Mouse (Mus musculus) heart, embryonic 10.5 days (tissue): Measurements from ENCODE around the gene Gpa33. TPM values are rescaled to one million over a fixed set of nuclear protein-coding genes. Genes with fewer than 3 reads are reported as not detected.

ENCODE experiments used
- DNase-seq: peaks from one replicate; pipeline ENCODE4 v3.0.0-alpha.2; 2017; ENCODE audit warnings: low spot score
- H3K27ac ChIP-seq: fragments of 300-500 bp; sonication (generic); 2 replicates; pipeline ENCODE4 v1.5.1; 2016; ENCODE audit warnings: mild to moderate bottlenecking
- H3K27me3 ChIP-seq: fragments of 300-500 bp; sonication (generic); 2 replicates; pipeline ENCODE4 v1.6.1; 2016; ENCODE audit warnings: mild to moderate bottlenecking; ENCODE audit not compliant: poor library complexity, insufficient read depth, severe bottlenecking
- H3K36me3 ChIP-seq: fragments of 300-500 bp; sonication (generic); 2 replicates; pipeline ENCODE4 v1.6.1; 2016; ENCODE audit warnings: mild to moderate bottlenecking, moderate library complexity
- H3K4me1 ChIP-seq: fragments of 300-500 bp; sonication (generic); 2 replicates; pipeline ENCODE4 v1.6.1; 2016; ENCODE audit warnings: mild to moderate bottlenecking
- H3K4me3 ChIP-seq: fragments of 300-500 bp; sonication (generic); 2 replicates; pipeline ENCODE4 v1.5.1; 2016; ENCODE audit warnings: mild to moderate bottlenecking, moderate library complexity
- H3K9me3 ChIP-seq: fragments of 300-500 bp; sonication (generic); 2 replicates; pipeline ENCODE4 v1.6.1; 2016; ENCODE audit warnings: mild to moderate bottlenecking, moderate library complexity
- WGBS: fragments of 180-500 bp; shearing (Covaris S2); methylation state at CpG from one replicate; pipeline ENCODE4 v1.1.7; 2016; 5-methylcytosine and 5-hydroxymethylcytosine counted together
- polyA plus RNA-seq: library from polyadenylated mRNA; unstranded; fragments of >200 nt; fragmentation: Nextera tagmentation; extraction: Ambion mirVana; gene quantifications from 2 replicates; pipeline ENCODE4 v1.2.1, GENCODE M21; 2016

Gene Gpa33
- polyA plus RNA-seq, 1 experiment from 2014 or later, result 0.15 TPM

- 78% methylated on average over 13 of the region's 13 CpGs for WGBS
- Histone ChIP-seq H3K27me3 (no peaks in the 10 kb centered on the region), H3K9me3 (no peaks in the 10 kb centered on the region), H3K36me3 (peaks cover 60% of the 10 kb centered on the region), H3K4me1 (peaks cover 6% of the 10 kb centered on the region; the same call in 1 of the 2 replicates), H3K4me3 (no peak overlapping the region), H3K27ac (no peak overlapping the region)
- DNase-seq, result no peak
Observed at GRCm38 (mm10) chr1:166117866-166118639, 12.0 kb upstream of the Gpa33 start.

GRCm38 (mm10) chr1:166122114-166122513, 7.9 kb upstream of the Gpa33 start:
- H3K4me3 ChIP-seq, result no peak overlapping the region
- H3K9me3 ChIP-seq, result no peaks in the 10 kb centered on the region
- no peaks in the 10 kb centered on the region for H3K27me3 ChIP-seq
- no peak overlapping the region for H3K27ac ChIP-seq
- DNase-seq, result no peak
- 70% methylated on average over 7 of the region's 7 CpGs for WGBS
- H3K36me3 ChIP-seq, result peaks cover 64% of the 10 kb centered on the region
- H3K4me1 ChIP-seq, result peaks cover 29% of the 10 kb centered on the region

GRCm38 (mm10) chr1:166123045-166123444, 7.0 kb upstream of the Gpa33 start:
- Histone ChIP-seq H3K9me3 (no peaks in the 10 kb centered on the region), H3K36me3 (peaks cover 54% of the 10 kb centered on the region), H3K4me3 (no peak overlapping the region), H3K27me3 (no peaks in the 10 kb centered on the region), H3K4me1 (peaks cover 38% of the 10 kb centered on the region), H3K27ac (no peak overlapping the region)
- 94% methylated on average over 1 of the region's 1 CpGs for WGBS
- no peak for DNase-seq

- H3K9me3 ChIP-seq, result no peaks in the 10 kb centered on the region
- peaks cover 45% of the 10 kb centered on the region for H3K4me1 ChIP-seq
- WGBS, result 90% methylated on average over 8 of the region's 8 CpGs
- no peaks in the 10 kb centered on the region for H3K27me3 ChIP-seq
- no peak for DNase-seq
- no peak overlapping the region for H3K4me3 ChIP-seq
- peaks cover 47% of the 10 kb centered on the region for H3K36me3 ChIP-seq
- H3K27ac ChIP-seq, result no peak overlapping the region
Observed at GRCm38 (mm10) chr1:166123751-166124150, 6.3 kb upstream of the Gpa33 start.

- Histone ChIP-seq H3K36me3 (peaks cover 40% of the 10 kb centered on the region), H3K4me3 (no peak overlapping the region), H3K27ac (no peak overlapping the region), H3K4me1 (peaks cover 48% of the 10 kb centered on the region), H3K9me3 (no peaks in the 10 kb centered on the region), H3K27me3 (no peaks in the 10 kb centered on the region)
- no peak for DNase-seq
- 57% methylated on average over 8 of the region's 8 CpGs for WGBS
Observed at GRCm38 (mm10) chr1:166124932-166125593, 5.0 kb upstream of the Gpa33 start.

GRCm38 (mm10) chr1:166126290-166126689, 3.7 kb upstream of the Gpa33 start:
- Histone ChIP-seq H3K27me3 (no peaks in the 10 kb centered on the region), H3K4me3 (peak overlapping the region; percentile 59), H3K27ac (peak overlapping the region; percentile 92), H3K4me1 (peaks cover 60% of the 10 kb centered on the region), H3K36me3 (peaks cover 36% of the 10 kb centered on the region), H3K9me3 (no peaks in the 10 kb centered on the region)
- no peak for DNase-seq
- WGBS, result 71% methylated on average over 6 of the region's 6 CpGs

- H3K27ac ChIP-seq, result peak overlapping the region; percentile 92
- DNase-seq, result peak; percentile 82
- peaks cover 32% of the 10 kb centered on the region for H3K36me3 ChIP-seq
- no peaks in the 10 kb centered on the region for H3K27me3 ChIP-seq
- H3K9me3 ChIP-seq, result no peaks in the 10 kb centered on the region
- peak overlapping the region; percentile 59 for H3K4me3 ChIP-seq
- peaks cover 65% of the 10 kb centered on the region for H3K4me1 ChIP-seq
- WGBS, result 18% methylated on average over 9 of the region's 9 CpGs
Observed at GRCm38 (mm10) chr1:166126795-166127194, 3.2 kb upstream of the Gpa33 start.

- Histone ChIP-seq H3K27me3 (no peaks in the 10 kb centered on the region), H3K36me3 (peaks cover 29% of the 10 kb centered on the region), H3K4me3 (peak within 1 kb of the TSS; percentile 59), H3K9me3 (no peaks in the 10 kb centered on the region), H3K27ac (peak within 1 kb of the TSS; percentile 92), H3K4me1 (peaks cover 67% of the 10 kb centered on the region)
- peak; percentile 83 for DNase-seq
- whole genome bisulfite sequencing, result 19% methylated on average over 4 of the region's 4 CpGs
Observed at GRCm38 (mm10) chr1:166127719-166128118, 2.3 kb upstream of the Gpa33 start, which contains the start of gene Dusp27. Gene Dusp27 (minus strand): TSS chr1:166127922.

- H3K9me3 ChIP-seq, result no peaks in the 10 kb centered on the region
- H3K27ac ChIP-seq, result peak overlapping the region; percentile 92
- H3K4me3 ChIP-seq, result no peak overlapping the region
- peaks cover 23% of the 10 kb centered on the region for H3K36me3 ChIP-seq
- H3K4me1 ChIP-seq, result peaks cover 67% of the 10 kb centered on the region
- no peak for DNase-seq
- no peaks in the 10 kb centered on the region for H3K27me3 ChIP-seq
- WGBS, result 70% methylated on average over 5 of the region's 5 CpGs
Observed at GRCm38 (mm10) chr1:166128551-166128950, 1.5 kb upstream of the Gpa33 start.

- Histone ChIP-seq H3K4me3 (no peak overlapping the region), H3K36me3 (no peaks in the 10 kb centered on the region), H3K4me1 (peaks cover 59% of the 10 kb centered on the region), H3K27me3 (no peaks in the 10 kb centered on the region), H3K9me3 (no peaks in the 10 kb centered on the region), H3K27ac (peak overlapping the region; percentile 77)
- DNase-seq, result no peak
- WGBS, result 39% methylated on average over 4 of the region's 4 CpGs
Observed at GRCm38 (mm10) chr1:166132367-166132766, 2.3 kb downstream of the Gpa33 start.

GRCm38 (mm10) chr1:166135091-166135740, 5.2 kb downstream of the Gpa33 start:
- H3K27me3 ChIP-seq, result no peaks in the 10 kb centered on the region
- peaks cover 54% of the 10 kb centered on the region for H3K4me1 ChIP-seq
- DNase-seq, result no peak
- no peaks in the 10 kb centered on the region for H3K9me3 ChIP-seq
- H3K36me3 ChIP-seq, result no peaks in the 10 kb centered on the region
- no peak overlapping the region for H3K4me3 ChIP-seq
- 27% methylated on average over 5 of the region's 5 CpGs for WGBS
- no peak overlapping the region for H3K27ac ChIP-seq

- Histone ChIP-seq H3K4me1 (peaks cover 33% of the 10 kb centered on the region), H3K9me3 (no peaks in the 10 kb centered on the region), H3K27me3 (no peaks in the 10 kb centered on the region), H3K4me3 (no peak overlapping the region), H3K36me3 (no peaks in the 10 kb centered on the region), H3K27ac (peak overlapping the region; percentile 73)
- no peak for DNase-seq
- 49% methylated on average over 7 of the region's 7 CpGs for WGBS
Observed at GRCm38 (mm10) chr1:166137244-166137938, 7.4 kb downstream of the Gpa33 start.
